Mouse (Mus musculus): Measurements from ENCODE around the gene Rfx2.
A peak's percentile ranks its signal among the peaks of the same experiment; 100 is the strongest.

The Rfx2 gene

GRCm38 (mm10) chr17:56830411-56831110 lies at the start of gene Rfx2:
TSS of gene Rfx2 (minus strand) at chr17:56831013.
- no peak for DNase-seq (ENCODE audit: low spot score)

GRCm38 (mm10) chr17:56877426-56877825 lies 46.6 kb upstream of the Rfx2 start:
- no peak for DNase-seq (ENCODE audit: low spot score)

GRCm38 (mm10) chr17:56876981-56877380 lies 46.2 kb upstream of the Rfx2 start:
- no peak for DNase-seq (ENCODE audit: low spot score)

GRCm38 (mm10) chr17:56876465-56876864 lies 45.7 kb upstream of the Rfx2 start:
- DNase-seq (ENCODE audit: low spot score): no peak

- DNase-seq (ENCODE audit: low spot score): no peak
Measured at GRCm38 (mm10) chr17:56874936-56875651, 44.3 kb upstream of the Rfx2 start, which contains the start of gene 1700061G19Rik. TSS of gene 1700061G19Rik (plus strand) at chr17:56875477.

- DNase-seq (ENCODE audit: low spot score): no peak
Measured at GRCm38 (mm10) chr17:56874237-56874636, 43.4 kb upstream of the Rfx2 start, which contains the start of gene Acsbg2. TSS of gene Acsbg2 (minus strand) at chr17:56874447.

GRCm38 (mm10) chr17:56872512-56872911 lies 41.7 kb upstream of the Rfx2 start:
- no peak for DNase-seq (ENCODE audit: low spot score)

GRCm38 (mm10) chr17:56871767-56872166 lies 41.0 kb upstream of the Rfx2 start:
- no peak for DNase-seq (ENCODE audit: low spot score)

- DNase-seq (ENCODE audit: low spot score): no peak
Measured at GRCm38 (mm10) chr17:56870287-56870953, 39.6 kb upstream of the Rfx2 start.

GRCm38 (mm10) chr17:56869481-56869977 lies 38.7 kb upstream of the Rfx2 start:
- no peak for DNase-seq (ENCODE audit: low spot score)

- DNase-seq (ENCODE audit: low spot score): no peak
Measured at GRCm38 (mm10) chr17:56866071-56866470, 35.3 kb upstream of the Rfx2 start.

GRCm38 (mm10) chr17:56861197-56861596 lies 30.4 kb upstream of the Rfx2 start:
- DNase-seq (ENCODE audit: low spot score): no peak

- DNase-seq (ENCODE audit: low spot score): no peak
Measured at GRCm38 (mm10) chr17:56858922-56859321, 28.1 kb upstream of the Rfx2 start.

GRCm38 (mm10) chr17:56858216-56858615 lies 27.4 kb upstream of the Rfx2 start:
- DNase-seq (ENCODE audit: low spot score): peak; percentile 78

- no peak for DNase-seq (ENCODE audit: low spot score)
Measured at GRCm38 (mm10) chr17:56855421-56855820, 24.6 kb upstream of the Rfx2 start.

GRCm38 (mm10) chr17:56851167-56851566 lies 20.4 kb upstream of the Rfx2 start:
- no peak for DNase-seq (ENCODE audit: low spot score)

GRCm38 (mm10) chr17:56849710-56850109 lies 18.9 kb upstream of the Rfx2 start:
- DNase-seq (ENCODE audit: low spot score): no peak

GRCm38 (mm10) chr17:56848785-56849184 lies 18.0 kb upstream of the Rfx2 start:
- DNase-seq (ENCODE audit: low spot score): no peak

GRCm38 (mm10) chr17:56843678-56844077 lies 12.9 kb upstream of the Rfx2 start:
- no peak for DNase-seq (ENCODE audit: low spot score)

- DNase-seq (ENCODE audit: low spot score): no peak
Measured at GRCm38 (mm10) chr17:56842173-56842572, 11.4 kb upstream of the Rfx2 start.

- no peak for DNase-seq (ENCODE audit: low spot score)
Measured at GRCm38 (mm10) chr17:56840524-56840923, 9.7 kb upstream of the Rfx2 start.

- DNase-seq (ENCODE audit: low spot score): no peak
Measured at GRCm38 (mm10) chr17:56836336-56836735, 5.5 kb upstream of the Rfx2 start.

GRCm38 (mm10) chr17:56833381-56833780 lies 2.6 kb upstream of the Rfx2 start:
- no peak for DNase-seq (ENCODE audit: low spot score)
